Mouse (Mus musculus) liver, embryonic 14.5 days (tissue): ENCODE measurements at regions not wholly inside any gene's neighbourhood (a gene's known extent, or its start where the extent isn't known, plus 50 kb on each side); places are given as distances from the start of the nearest gene placed in this dataset.

Source experiments
- CTCF ChIP-seq: IDR thresholded peaks from 2 replicates; pipeline ENCODE4 v1.5.1; 2016; ENCODE audit warnings: antibody characterized with exemption, low read depth, control low read depth
- EP300 ChIP-seq: IDR thresholded peaks from 2 replicates; pipeline ENCODE4 v1.6.1; 2016; ENCODE audit warnings: antibody characterized with exemption, low read depth

- TF ChIP-seq EP300 (no peak), CTCF (no peak)
These were observed 136.5 kb upstream of the Spaca1 start for GRCm38 (mm10) chr4:34186522-34186921.
